Mouse (Mus musculus): ENCODE data around the gene Tsen54. TPM values are rescaled to one million over a fixed set of nuclear protein-coding genes. Genes with fewer than 3 reads are reported as not detected.

The Tsen54 gene
- polyA plus RNA-seq, 1 experiment = 36.4 TPM

- peak; percentile 90 for DNase-seq
- H3K27me3 ChIP-seq (replicated peaks; ENCODE audit: control insufficient read depth, insufficient read depth, low read length) = no peaks in the 10 kb centered on the region
- peak overlapping the region; percentile 49 for H3K27ac ChIP-seq (ENCODE audit: insufficient read depth, low read depth, low read length)
- H3K4me3 ChIP-seq (ENCODE audit: insufficient read depth, low read depth, low read length) = peak overlapping the region; percentile 81
- H3K36me3 ChIP-seq (ENCODE audit: control insufficient read depth, insufficient read depth, low read length) = peaks cover 1% of the 10 kb centered on the region; the same call in 1 of the 2 replicates
- TF ChIP-seq POLR2A (IDR thresholded peaks at IDR 0.05; ENCODE audit: low read depth, low read length) (no peak), CTCF (conservative IDR thresholded peaks at IDR 0.05; ENCODE audit: insufficient read depth, insufficient read length, low read depth, low read length) (no peak)
- 10% methylated on average over 14 of the region's 14 CpGs for WGBS
- H3K4me1 ChIP-seq (ENCODE audit: control insufficient read depth, insufficient read depth, low read length) = peaks cover 34% of the 10 kb centered on the region; the same call in 1 of the 2 replicates
Measured at GRCm38 (mm10) chr11:115810377-115810776, 4.1 kb upstream of the Tsen54 start.

- no peak for TF ChIP-seq POLR2A (IDR thresholded peaks at IDR 0.05; ENCODE audit: low read depth, low read length)
- no peak for TF ChIP-seq CTCF (conservative IDR thresholded peaks at IDR 0.05; ENCODE audit: insufficient read depth, insufficient read length, low read depth, low read length)
- DNase-seq = no peak
- peak overlapping the region; percentile 81 for H3K4me3 ChIP-seq (ENCODE audit: insufficient read depth, low read depth, low read length)
- peaks cover 37% of the 10 kb centered on the region; the same call in 1 of the 2 replicates for H3K4me1 ChIP-seq (ENCODE audit: control insufficient read depth, insufficient read depth, low read length)
- no peaks in the 10 kb centered on the region for H3K27me3 ChIP-seq (replicated peaks; ENCODE audit: control insufficient read depth, insufficient read depth, low read length)
- WGBS = 40% methylated on average over 20 of the region's 20 CpGs
- H3K36me3 ChIP-seq (ENCODE audit: control insufficient read depth, insufficient read depth, low read length) = peaks cover 1% of the 10 kb centered on the region; the same call in 1 of the 2 replicates
- peak overlapping the region; percentile 49 for H3K27ac ChIP-seq (ENCODE audit: insufficient read depth, low read depth, low read length)
Measured at GRCm38 (mm10) chr11:115811381-115812093, 3.0 kb upstream of the Tsen54 start.

- 20% methylated on average over 7 of the region's 7 CpGs for WGBS
- H3K4me1 ChIP-seq (ENCODE audit: control insufficient read depth, insufficient read depth, low read length) = peaks cover 37% of the 10 kb centered on the region; the same call in 1 of the 2 replicates
- DNase-seq = peak; percentile 82
Measured at GRCm38 (mm10) chr11:115812095-115812494, 2.4 kb upstream of the Tsen54 start.

GRCm38 (mm10) chr11:115812533-115813420, 1.7 kb upstream of the Tsen54 start:
- Histone ChIP-seq H3K27me3 (replicated peaks; ENCODE audit: control insufficient read depth, insufficient read depth, low read length) (no peaks in the 10 kb centered on the region), H3K36me3 (ENCODE audit: control insufficient read depth, insufficient read depth, low read length) (peaks cover 1% of the 10 kb centered on the region; the same call in 1 of the 2 replicates), H3K4me3 (ENCODE audit: insufficient read depth, low read depth, low read length) (peak overlapping the region; percentile 81), H3K27ac (ENCODE audit: insufficient read depth, low read depth, low read length) (peak overlapping the region; percentile 88), H3K4me1 (ENCODE audit: control insufficient read depth, insufficient read depth, low read length) (peaks cover 36% of the 10 kb centered on the region; the same call in 1 of the 2 replicates)
- WGBS = 1% methylated on average over 27 of the region's 28 CpGs
- DNase-seq = peak; percentile 55
- TF ChIP-seq POLR2A (IDR thresholded peaks at IDR 0.05; ENCODE audit: low read depth, low read length) (peak; percentile 7), CTCF (conservative IDR thresholded peaks at IDR 0.05; ENCODE audit: insufficient read depth, insufficient read length, low read depth, low read length) (no peak)

More at GRCm38 (mm10) chr11:115812095-115812494, 2.4 kb upstream of the Tsen54 start:
- no peak for TF ChIP-seq CTCF (conservative IDR thresholded peaks at IDR 0.05; ENCODE audit: insufficient read depth, insufficient read length, low read depth, low read length)
- no peak for TF ChIP-seq POLR2A (IDR thresholded peaks at IDR 0.05; ENCODE audit: low read depth, low read length)
- Histone ChIP-seq H3K4me3 (ENCODE audit: insufficient read depth, low read depth, low read length) (peak overlapping the region; percentile 81), H3K36me3 (ENCODE audit: control insufficient read depth, insufficient read depth, low read length) (peaks cover 1% of the 10 kb centered on the region; the same call in 1 of the 2 replicates), H3K27ac (ENCODE audit: insufficient read depth, low read depth, low read length) (peak overlapping the region; percentile 88), H3K27me3 (replicated peaks; ENCODE audit: control insufficient read depth, insufficient read depth, low read length) (no peaks in the 10 kb centered on the region)

GRCm38 (mm10) chr11:115813507-115814296, 822 bp upstream of the Tsen54 start, which contains the start of gene Caskin2:
TSS of gene Caskin2 (minus strand) at chr11:115813639.
- Histone ChIP-seq H3K36me3 (ENCODE audit: control insufficient read depth, insufficient read depth, low read length) (peaks cover 1% of the 10 kb centered on the region; the same call in 1 of the 2 replicates), H3K4me3 (ENCODE audit: insufficient read depth, low read depth, low read length) (peak within 1 kb of the TSS; percentile 87), H3K27ac (ENCODE audit: insufficient read depth, low read depth, low read length) (peak within 1 kb of the TSS; percentile 88), H3K27me3 (replicated peaks; ENCODE audit: control insufficient read depth, insufficient read depth, low read length) (no peaks in the 10 kb centered on the region), H3K4me1 (ENCODE audit: control insufficient read depth, insufficient read depth, low read length) (peaks cover 30% of the 10 kb centered on the region; the same call in 1 of the 2 replicates)
- WGBS = under 1% methylated on average over 42 of the region's 44 CpGs
- peak; percentile 99 for DNase-seq
- TF ChIP-seq CTCF (conservative IDR thresholded peaks at IDR 0.05; ENCODE audit: insufficient read depth, insufficient read length, low read depth, low read length) (peak; percentile 95), POLR2A (IDR thresholded peaks at IDR 0.05; ENCODE audit: low read depth, low read length) (peak; percentile 86)

- H3K27me3 ChIP-seq (replicated peaks; ENCODE audit: control insufficient read depth, insufficient read depth, low read length) = no peaks in the 10 kb centered on the region
- TF ChIP-seq POLR2A (IDR thresholded peaks at IDR 0.05; ENCODE audit: low read depth, low read length) = no peak
- TF ChIP-seq CTCF (conservative IDR thresholded peaks at IDR 0.05; ENCODE audit: insufficient read depth, insufficient read length, low read depth, low read length) = peak; percentile 27; the same call in 1 of the 2 replicates
- DNase-seq = no peak
- H3K4me1 ChIP-seq (ENCODE audit: control insufficient read depth, insufficient read depth, low read length) = peaks cover 14% of the 10 kb centered on the region; the same call in 1 of the 2 replicates
- no peaks in the 10 kb centered on the region for H3K36me3 ChIP-seq (ENCODE audit: control insufficient read depth, insufficient read depth, low read length)
- H3K27ac ChIP-seq (ENCODE audit: insufficient read depth, low read depth, low read length) = no peak overlapping the region
- 83% methylated on average over 5 of the region's 5 CpGs for WGBS
- H3K4me3 ChIP-seq (ENCODE audit: insufficient read depth, low read depth, low read length) = no peak overlapping the region
Measured at GRCm38 (mm10) chr11:115817331-115817730, 2.8 kb downstream of the Tsen54 start.
